Mouse (Mus musculus) stomach, postnatal 0 days (tissue): ENCODE measurements around the gene Chst11. TPM values are rescaled to one million over a fixed set of nuclear protein-coding genes. Genes with fewer than 3 reads are reported as not detected.

Experiments used
- ATAC-seq: fragments of 200-750 bp; cut with Nextera tagmentation; 2 replicates; pipeline ENCODE4 v1.8.0; 2017; ENCODE audit not compliant: low FRiP score, low TSS enrichment
- DNase-seq: peaks from one replicate; pipeline ENCODE4 v3.0.0-alpha.2; 2016; ENCODE audit warnings: low spot score
- H3K27ac ChIP-seq: fragments of 300-500 bp; sonication (generic); replicated peaks from 2 replicates; pipeline ENCODE4 v1.5.1; 2014; ENCODE audit warnings: mild to moderate bottlenecking, control low read depth
- H3K27me3 ChIP-seq: fragments of 300-500 bp; sonication (generic); 2 replicates; pipeline ENCODE4 v1.6.1; 2014; ENCODE audit warnings: low read length; ENCODE audit not compliant: control insufficient read depth, insufficient read depth
- H3K36me3 ChIP-seq: fragments of 300-500 bp; sonication (generic); 2 replicates; pipeline ENCODE4 v1.6.1; 2014; ENCODE audit warnings: low read length, mixed read lengths; ENCODE audit not compliant: control insufficient read depth, insufficient read depth
- H3K4me1 ChIP-seq: fragments of 300-500 bp; sonication (generic); replicated peaks from 2 replicates; pipeline ENCODE4 v1.6.1; 2014; ENCODE audit warnings: antibody characterized with exemption; ENCODE audit not compliant: control insufficient read depth, insufficient read depth
- H3K4me2 ChIP-seq: fragments of 300-500 bp; sonication (generic); replicated peaks from 2 replicates; pipeline ENCODE4 v1.6.1; 2014; ENCODE audit warnings: low read depth, mild to moderate bottlenecking, control low read depth, moderate library complexity
- H3K4me3 ChIP-seq: fragments of 300-500 bp; sonication (generic); 2 replicates; pipeline ENCODE4 v1.5.1; 2014; ENCODE audit warnings: low read depth, low read length, control low read depth
- H3K9ac ChIP-seq: fragments of 300-500 bp; sonication (generic); 2 replicates; pipeline ENCODE4 v1.6.1; 2014; ENCODE audit warnings: mild to moderate bottlenecking, low read length, control low read depth, mixed read lengths
- H3K9me3 ChIP-seq: fragments of 300-500 bp; sonication (generic); 2 replicates; pipeline ENCODE4 v1.6.1; 2016; ENCODE audit warnings: low read length; ENCODE audit not compliant: control insufficient read depth
- CTCF ChIP-seq: IDR thresholded peaks from 2 replicates; pipeline ENCODE4 v1.5.1; 2016; ENCODE audit warnings: antibody characterized with exemption, low read depth, mild to moderate bottlenecking, moderate library complexity
- EP300 ChIP-seq: optimal IDR thresholded peaks from 2 replicates; pipeline ENCODE3; 2016; ENCODE audit warnings: antibody characterized with exemption
- WGBS: fragments of 180-500 bp; shearing (Covaris S2); extraction: QIAGEN DNeasy Blood & Tissue Kit; methylation state at CpG from one replicate; pipeline ENCODE4 v1.1.7; 2014; 5-methylcytosine and 5-hydroxymethylcytosine counted together
- polyA plus RNA-seq: library from polyadenylated mRNA; unstranded; fragments of >200 nt; fragmentation: Nextera tagmentation; extraction: Ambion mirVana; gene quantifications from 2 replicates; pipeline ENCODE4 v1.2.1, GENCODE M21; 2015

Chst11 gene
- polyA plus RNA-seq, 1 experiment from 2014 or later = 0.45 TPM

DNA sequence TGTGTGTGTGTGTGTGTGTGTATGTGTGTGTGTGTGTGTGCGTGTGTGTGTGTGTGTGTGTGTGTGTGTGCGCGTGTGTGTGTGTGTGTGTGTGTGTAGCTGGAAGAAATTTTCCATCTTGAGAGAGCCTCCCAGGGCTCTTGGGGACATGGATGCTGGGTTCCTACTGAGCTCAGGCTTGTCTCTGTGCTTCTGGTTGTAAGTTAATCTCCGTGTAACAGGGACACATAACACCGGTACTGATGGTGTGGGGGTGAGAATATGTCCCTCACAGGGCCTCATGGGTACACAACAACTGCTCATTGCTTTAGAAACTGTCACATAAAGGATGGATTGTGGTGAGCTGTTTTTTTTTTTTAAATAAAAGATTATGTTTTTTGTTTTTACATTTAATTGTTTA is 33.2 kb downstream of the Chst11 start:
- Histone ChIP-seq H3K4me3 (no peak overlapping the region), H3K27me3 (no peaks in the 10 kb centered on the region), H3K9me3 (no peaks in the 10 kb centered on the region), H3K36me3 (no peaks in the 10 kb centered on the region), H3K4me2 (no peak overlapping the region), H3K4me1 (no peaks in the 10 kb centered on the region), H3K9ac (no peak overlapping the region), H3K27ac (no peak overlapping the region)
- WGBS = 44% methylated on average over 5 of the region's 5 CpGs
- TF ChIP-seq EP300 = no peak
- ATAC-seq (no peak), DNase-seq (no peak)

- TF ChIP-seq CTCF = no peak
- TF ChIP-seq EP300 = no peak
- H3K9me3 ChIP-seq = no peaks in the 10 kb centered on the region
- H3K27me3 ChIP-seq = no peaks in the 10 kb centered on the region
- no peaks in the 10 kb centered on the region for H3K36me3 ChIP-seq
- no peaks in the 10 kb centered on the region for H3K4me1 ChIP-seq
- no peak overlapping the region for H3K27ac ChIP-seq
- no peak for DNase-seq
- peak; percentile 35; the same call in 1 of the 2 replicates for ATAC-seq
- whole genome bisulfite sequencing = 54% methylated on average over 19 of the region's 19 CpGs
- no peak overlapping the region for H3K4me2 ChIP-seq
- no peak overlapping the region for H3K9ac ChIP-seq
- H3K4me3 ChIP-seq = no peak overlapping the region
Observed at GRCm38 (mm10) chr10:83019497-83020270, 34.4 kb downstream of the Chst11 start.

- no peaks in the 10 kb centered on the region for H3K4me1 ChIP-seq
- no peaks in the 10 kb centered on the region for H3K27me3 ChIP-seq
- no peak for ATAC-seq
- no peak for TF ChIP-seq EP300
- TF ChIP-seq CTCF = no peak
- no peak overlapping the region for H3K4me3 ChIP-seq
- no peak for DNase-seq
- no peaks in the 10 kb centered on the region for H3K9me3 ChIP-seq
- WGBS = 100% methylated on average over 1 of the region's 1 CpGs
- no peak overlapping the region for H3K9ac ChIP-seq
- H3K4me2 ChIP-seq = no peak overlapping the region
- H3K36me3 ChIP-seq = no peaks in the 10 kb centered on the region
- no peak overlapping the region for H3K27ac ChIP-seq
Observed at GRCm38 (mm10) chr10:83022616-83023015, 37.3 kb downstream of the Chst11 start.

DNA sequence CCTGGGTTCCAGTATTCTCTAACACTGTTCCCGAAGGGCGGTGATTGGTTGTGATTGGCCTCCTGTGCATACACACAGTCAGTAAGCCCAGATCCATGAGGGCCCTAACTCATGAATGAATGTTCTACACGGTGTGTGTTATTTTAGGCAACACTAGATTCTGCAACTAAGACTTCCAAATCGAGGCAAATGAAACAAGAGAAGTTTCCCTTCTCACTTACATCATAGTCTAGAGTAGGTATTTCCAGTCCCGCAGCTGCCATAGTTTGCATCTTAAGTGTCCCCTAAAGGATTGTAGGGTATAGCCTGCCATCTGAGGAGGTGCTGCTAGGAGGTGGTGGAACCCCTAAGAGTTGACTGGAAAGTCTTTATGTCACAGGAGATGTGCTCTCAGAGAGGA is 40.9 kb downstream of the Chst11 start:
- Histone ChIP-seq H3K4me1 (no peaks in the 10 kb centered on the region), H3K36me3 (no peaks in the 10 kb centered on the region), H3K9ac (no peak overlapping the region), H3K4me2 (no peak overlapping the region), H3K9me3 (no peaks in the 10 kb centered on the region), H3K4me3 (no peak overlapping the region), H3K27ac (no peak overlapping the region), H3K27me3 (no peaks in the 10 kb centered on the region)
- ATAC-seq (no peak), DNase-seq (no peak)
- no peak for TF ChIP-seq CTCF
- TF ChIP-seq EP300 = no peak
- 91% methylated on average over 5 of the region's 5 CpGs for WGBS

GRCm38 (mm10) chr10:83027673-83028072 is 42.4 kb downstream of the Chst11 start:
- 68% methylated on average over 6 of the region's 6 CpGs for WGBS
- no peak for DNase-seq
- TF ChIP-seq EP300 = no peak
- TF ChIP-seq CTCF = no peak
- Histone ChIP-seq H3K9me3 (no peaks in the 10 kb centered on the region), H3K9ac (no peak overlapping the region), H3K27me3 (no peaks in the 10 kb centered on the region), H3K27ac (no peak overlapping the region), H3K4me2 (no peak overlapping the region), H3K4me1 (no peaks in the 10 kb centered on the region), H3K4me3 (no peak overlapping the region), H3K36me3 (no peaks in the 10 kb centered on the region)
- no peak for ATAC-seq

DNA sequence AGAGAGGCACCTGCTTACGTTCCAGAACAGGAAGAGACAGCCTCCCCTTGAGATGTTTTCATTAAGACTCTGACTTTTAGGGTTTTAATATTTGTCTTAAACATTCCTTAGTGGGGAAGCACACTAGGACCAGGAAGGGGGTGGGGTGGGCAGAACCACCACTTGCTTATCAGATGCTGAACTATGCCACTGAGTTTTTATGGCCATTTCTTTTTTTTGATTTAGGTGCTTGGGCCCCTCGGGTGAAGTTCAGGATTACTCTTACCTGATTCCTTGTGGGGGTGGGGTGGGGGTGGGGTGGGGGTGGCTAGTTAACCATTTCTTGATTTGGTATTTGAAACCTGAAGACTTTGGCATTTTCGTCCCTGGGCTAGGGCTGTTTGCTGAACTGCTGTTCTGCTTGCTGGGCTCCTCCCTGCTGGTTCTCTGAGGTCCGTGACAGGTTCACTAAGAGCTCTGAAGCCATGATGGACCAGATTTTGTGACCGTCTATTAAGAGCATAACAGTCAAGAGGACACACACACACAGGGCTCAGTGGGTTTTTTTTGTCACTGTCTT is 44.9 kb downstream of the Chst11 start:
- Histone ChIP-seq H3K4me1 (no peaks in the 10 kb centered on the region), H3K9ac (no peak overlapping the region), H3K27me3 (no peaks in the 10 kb centered on the region), H3K9me3 (no peaks in the 10 kb centered on the region), H3K36me3 (no peaks in the 10 kb centered on the region), H3K27ac (no peak overlapping the region), H3K4me2 (no peak overlapping the region), H3K4me3 (no peak overlapping the region)
- TF ChIP-seq CTCF (no peak), EP300 (no peak)
- DNase-seq = no peak
- ATAC-seq = no peak
- 56% methylated on average over 4 of the region's 5 CpGs for WGBS
